Mouse (Mus musculus) limb, embryonic 15.5 days (tissue): ENCODE results near the gene Plekha5. TPM values are rescaled to one million over a fixed set of nuclear protein-coding genes. Genes with fewer than 3 reads are reported as not detected.
A peak's percentile ranks its signal among the peaks of the same experiment; 100 is the strongest.

Source experiments
- ATAC-seq: fragments of 200-750 bp; cut with Nextera tagmentation; 2 replicates; pipeline ENCODE4 v1.8.0; 2017; ENCODE audit warnings: low read depth, moderate TSS enrichment; ENCODE audit not compliant: insufficient number of reproducible peaks, low FRiP score, low TSS enrichment
- H3K27ac ChIP-seq: fragments of 300-500 bp; sonication (generic); 2 replicates; pipeline ENCODE4 v1.5.1; 2015; ENCODE audit warnings: moderate library complexity, mild to moderate bottlenecking, inconsistent platforms
- H3K27me3 ChIP-seq: fragments of 300-500 bp; sonication (generic); 2 replicates; pipeline ENCODE4 v1.6.1; 2015; ENCODE audit warnings: inconsistent platforms
- H3K36me3 ChIP-seq: fragments of 300-500 bp; sonication (generic); 2 replicates; pipeline ENCODE4 v1.6.1; 2015; ENCODE audit warnings: inconsistent platforms
- H3K4me1 ChIP-seq: fragments of 300-500 bp; sonication (generic); 2 replicates; pipeline ENCODE4 v1.6.1; 2015; ENCODE audit warnings: inconsistent platforms
- H3K4me2 ChIP-seq: fragments of 300-500 bp; sonication (generic); 2 replicates; pipeline ENCODE4 v1.6.1; 2015; ENCODE audit warnings: mild to moderate bottlenecking, inconsistent platforms
- H3K4me3 ChIP-seq: fragments of 300-500 bp; sonication (generic); 2 replicates; pipeline ENCODE4 v1.5.1; 2015; ENCODE audit warnings: mild to moderate bottlenecking, inconsistent platforms
- H3K9ac ChIP-seq: fragments of 300-500 bp; sonication (generic); 2 replicates; pipeline ENCODE4 v1.6.1; 2015; ENCODE audit warnings: inconsistent platforms
- H3K9me3 ChIP-seq: fragments of 300-500 bp; sonication (generic); 2 replicates; pipeline ENCODE4 v1.6.1; 2016; ENCODE audit warnings: inconsistent platforms
- whole genome bisulfite sequencing: fragments of 180-500 bp; shearing (Covaris S2); methylation state at CpG from one replicate; pipeline ENCODE4 v1.1.7; 2015; 5-methylcytosine and 5-hydroxymethylcytosine counted together
- polyA plus RNA-seq: library from polyadenylated mRNA; unstranded; fragments of >200 nt; fragmentation: Nextera tagmentation; extraction: Ambion mirVana; gene quantifications from 2 replicates; pipeline ENCODE4 v1.2.1, GENCODE M21; 2015

The Plekha5 gene
- polyA plus RNA-seq, 1 experiment from 2014 or later = 47.2 TPM

DNA sequence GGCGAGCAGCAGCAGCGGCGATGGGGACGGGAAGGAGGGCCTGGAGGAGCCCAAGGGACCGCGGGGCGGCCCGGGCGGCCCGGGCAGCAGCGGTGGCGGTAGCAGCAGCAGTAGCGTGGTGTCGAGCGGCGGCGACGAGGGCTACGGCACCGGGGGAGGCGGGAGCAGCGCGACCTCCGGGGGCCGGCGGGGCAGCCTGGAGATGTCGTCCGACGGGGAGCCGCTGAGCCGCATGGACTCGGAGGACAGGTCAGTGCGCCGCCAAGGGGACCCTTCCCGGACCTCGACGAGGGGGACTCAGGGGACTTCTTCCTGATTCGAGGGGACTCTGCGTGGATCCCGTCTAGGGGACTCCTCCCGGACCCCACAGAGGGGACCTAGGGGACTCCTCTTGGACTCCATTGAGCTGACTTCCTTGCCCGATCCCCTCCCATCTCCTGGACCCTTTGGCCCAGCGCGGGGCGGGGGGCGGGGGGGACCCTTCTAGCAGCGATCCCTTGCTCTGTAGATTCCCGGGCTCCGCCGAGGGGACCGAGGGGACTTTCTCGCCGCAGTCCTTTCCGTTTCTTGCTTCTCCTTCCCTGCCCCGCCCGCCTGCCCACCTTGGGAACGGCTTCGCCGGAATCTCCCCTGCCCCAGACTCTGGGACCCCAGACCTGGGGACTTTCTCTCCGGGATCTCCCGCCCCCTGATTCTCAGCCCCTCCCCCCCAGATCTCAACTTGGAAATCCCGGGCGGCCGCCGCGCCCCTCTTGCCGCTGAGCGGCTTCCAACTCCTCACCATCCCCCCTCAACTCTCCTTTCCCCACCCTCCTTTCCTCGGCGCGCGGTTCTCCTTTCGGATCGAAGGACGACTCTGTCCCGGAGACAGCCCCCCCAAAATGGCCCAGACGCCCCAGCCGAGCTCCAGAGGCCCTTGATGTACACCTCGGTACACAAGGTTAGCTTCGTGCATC, 200.5 kb downstream of the Plekha5 start:
- peak overlapping the region; percentile 44 for H3K4me2 ChIP-seq
- H3K4me3 ChIP-seq = peak overlapping the region; percentile 99
- WGBS = under 1% methylated on average over 76 of the region's 80 CpGs
- no peaks in the 10 kb centered on the region for H3K27me3 ChIP-seq
- no peaks in the 10 kb centered on the region for H3K36me3 ChIP-seq
- ATAC-seq = 0 out of 2 replicates have a peak, but pooled peaks have one; percentile 2
- peak overlapping the region; percentile 98 for H3K27ac ChIP-seq
- H3K9ac ChIP-seq = peak overlapping the region; percentile 96
- no peaks in the 10 kb centered on the region for H3K9me3 ChIP-seq
- peaks cover 37% of the 10 kb centered on the region for H3K4me1 ChIP-seq

DNA sequence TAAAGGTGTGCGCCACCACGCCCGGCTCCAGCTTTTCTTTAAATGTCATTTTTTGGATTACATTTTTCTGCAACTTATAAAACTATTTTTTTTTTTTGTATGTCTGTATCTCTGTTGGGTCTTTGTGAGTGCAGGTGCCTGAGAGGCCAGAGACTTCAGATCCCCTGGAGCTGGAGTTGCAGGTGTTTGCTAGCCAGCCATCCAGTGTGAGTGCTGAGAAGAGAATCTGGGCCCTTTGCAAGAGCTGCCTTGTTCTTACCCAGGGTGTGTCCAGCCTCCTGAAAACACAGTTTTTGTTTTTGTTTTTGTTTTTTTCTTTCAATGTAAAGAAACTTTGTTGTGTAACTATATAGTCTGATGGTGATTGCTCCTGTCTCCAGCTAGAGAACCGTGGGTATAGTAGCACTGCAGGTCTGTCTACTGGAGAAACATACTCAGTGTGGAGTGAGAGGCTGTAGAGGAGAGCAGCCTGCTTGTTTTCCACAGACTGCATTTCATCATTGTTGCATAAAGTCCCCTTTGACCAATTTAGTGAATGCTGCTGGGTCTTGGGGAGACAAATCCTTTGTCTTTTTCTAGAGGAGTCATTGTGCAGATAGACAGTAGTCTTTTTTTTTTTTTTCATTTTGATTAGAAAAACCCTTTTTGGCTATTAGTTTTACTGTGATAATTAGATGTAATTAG, 205.5 kb downstream of the Plekha5 start:
- H3K4me2 ChIP-seq = no peak overlapping the region
- no peaks in the 10 kb centered on the region for H3K27me3 ChIP-seq
- H3K9ac ChIP-seq = no peak overlapping the region
- H3K4me3 ChIP-seq = no peak overlapping the region
- H3K36me3 ChIP-seq = peaks cover 4% of the 10 kb centered on the region
- H3K27ac ChIP-seq = no peak overlapping the region
- H3K4me1 ChIP-seq = peaks cover 23% of the 10 kb centered on the region
- no peaks in the 10 kb centered on the region for H3K9me3 ChIP-seq
- 87% methylated on average over 4 of the region's 4 CpGs for WGBS
- ATAC-seq = no peak

DNA sequence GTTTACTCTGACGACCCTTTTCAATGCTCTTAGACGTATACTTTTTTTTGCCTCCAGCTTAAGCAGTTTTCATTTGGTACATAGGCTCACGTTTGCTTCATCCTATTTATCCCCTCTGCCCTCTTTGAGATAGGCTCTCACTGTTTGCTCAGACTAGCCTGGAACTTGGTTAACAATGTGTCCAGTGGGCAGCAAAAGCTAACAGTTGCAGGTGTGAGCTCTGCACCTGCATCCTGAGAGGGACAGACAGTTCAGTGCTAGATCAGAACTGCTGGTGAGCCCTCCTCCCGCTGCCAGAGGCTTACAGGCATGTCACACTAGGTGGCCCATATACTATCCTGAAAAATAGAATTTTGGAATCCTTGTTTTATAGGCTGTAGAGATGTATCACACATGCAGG, 206.5 kb downstream of the Plekha5 start:
- H3K27me3 ChIP-seq = no peaks in the 10 kb centered on the region
- H3K4me3 ChIP-seq = no peak overlapping the region
- H3K4me1 ChIP-seq = peaks cover 21% of the 10 kb centered on the region
- no peak overlapping the region for H3K27ac ChIP-seq
- WGBS = 63% methylated on average over 4 of the region's 4 CpGs
- H3K9me3 ChIP-seq = no peaks in the 10 kb centered on the region
- peaks cover 8% of the 10 kb centered on the region for H3K36me3 ChIP-seq
- no peak overlapping the region for H3K9ac ChIP-seq
- ATAC-seq = no peak
- H3K4me2 ChIP-seq = no peak overlapping the region

DNA sequence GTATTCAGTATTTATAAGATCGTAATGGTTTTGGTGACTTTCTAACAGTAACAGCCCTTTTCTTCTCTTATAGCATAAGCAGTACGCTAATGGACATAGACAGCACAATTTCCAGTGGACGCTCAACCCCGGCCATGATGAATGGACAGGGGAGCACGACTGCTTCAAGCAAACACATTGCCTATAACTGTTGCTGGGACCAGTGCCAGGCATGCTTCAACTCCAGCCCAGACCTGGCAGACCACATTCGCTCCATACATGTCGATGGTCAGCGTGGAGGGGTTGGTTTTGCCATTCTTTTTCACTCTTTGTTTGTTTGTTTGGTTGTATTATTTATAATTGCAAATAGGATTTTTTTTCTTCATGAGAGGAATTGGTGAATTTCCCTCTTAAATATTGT, 209.8 kb downstream of the Plekha5 start:
- H3K27ac ChIP-seq = no peak overlapping the region
- no peak overlapping the region for H3K4me2 ChIP-seq
- H3K36me3 ChIP-seq = peaks cover 34% of the 10 kb centered on the region
- peaks cover 3% of the 10 kb centered on the region; the same call in 1 of the 2 replicates for H3K4me1 ChIP-seq
- no peak for ATAC-seq
- 73% methylated on average over 8 of the region's 8 CpGs for WGBS
- no peaks in the 10 kb centered on the region for H3K9me3 ChIP-seq
- H3K27me3 ChIP-seq = no peaks in the 10 kb centered on the region
- H3K9ac ChIP-seq = no peak overlapping the region
- no peak overlapping the region for H3K4me3 ChIP-seq

DNA sequence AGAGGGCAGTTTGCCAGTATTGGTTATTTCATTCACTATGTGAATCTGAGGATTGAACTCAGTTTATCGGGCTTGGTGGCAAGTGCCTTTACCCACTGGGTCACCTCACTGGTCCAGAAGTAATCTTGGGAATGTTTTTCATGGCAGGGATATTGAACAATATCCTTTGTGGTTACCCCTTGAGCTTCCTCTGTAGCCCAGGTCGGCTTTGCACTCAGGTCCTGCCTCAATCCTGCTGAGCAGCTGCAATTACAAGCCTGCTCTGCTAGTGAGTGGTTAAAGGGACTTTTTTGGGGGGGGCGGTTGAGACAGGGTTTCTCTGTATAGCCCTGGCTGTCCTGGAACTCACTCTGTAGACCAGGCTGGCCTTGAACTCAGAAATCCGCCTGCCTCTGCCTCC, 212.4 kb downstream of the Plekha5 start:
- no peak overlapping the region for H3K4me2 ChIP-seq
- H3K27ac ChIP-seq = no peak overlapping the region
- no peak overlapping the region for H3K9ac ChIP-seq
- H3K36me3 ChIP-seq = peaks cover 57% of the 10 kb centered on the region
- no peaks in the 10 kb centered on the region for H3K9me3 ChIP-seq
- H3K4me1 ChIP-seq = no peaks in the 10 kb centered on the region
- WGBS = 85% methylated on average over 4 of the region's 4 CpGs
- H3K27me3 ChIP-seq = no peaks in the 10 kb centered on the region
- no peak for ATAC-seq
- no peak overlapping the region for H3K4me3 ChIP-seq

DNA sequence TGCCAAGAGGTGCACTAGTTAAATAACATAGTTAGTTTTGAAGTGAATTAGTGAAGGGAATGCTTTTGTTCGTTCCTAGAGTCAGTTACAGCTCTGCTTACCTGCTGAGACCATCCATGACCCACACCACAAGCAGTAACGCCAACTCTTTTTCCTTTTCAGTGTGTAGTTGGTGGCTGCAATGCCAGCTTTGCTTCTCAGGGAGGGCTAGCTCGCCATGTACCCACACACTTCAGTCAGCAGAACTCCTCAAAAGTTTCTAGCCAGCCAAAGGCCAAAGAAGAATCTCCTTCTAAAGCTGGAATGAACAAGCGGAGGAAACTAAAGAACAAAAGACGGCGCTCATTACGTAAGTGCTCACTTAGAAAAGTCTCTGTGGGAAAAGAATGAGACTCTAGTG, 218.2 kb downstream of the Plekha5 start:
- Histone ChIP-seq H3K4me3 (no peak overlapping the region), H3K4me1 (no peaks in the 10 kb centered on the region), H3K36me3 (peaks cover 76% of the 10 kb centered on the region), H3K9ac (no peak overlapping the region), H3K9me3 (no peaks in the 10 kb centered on the region), H3K4me2 (no peak overlapping the region), H3K27me3 (no peaks in the 10 kb centered on the region), H3K27ac (no peak overlapping the region)
- WGBS = 89% methylated on average over 7 of the region's 7 CpGs
- ATAC-seq = no peak

DNA sequence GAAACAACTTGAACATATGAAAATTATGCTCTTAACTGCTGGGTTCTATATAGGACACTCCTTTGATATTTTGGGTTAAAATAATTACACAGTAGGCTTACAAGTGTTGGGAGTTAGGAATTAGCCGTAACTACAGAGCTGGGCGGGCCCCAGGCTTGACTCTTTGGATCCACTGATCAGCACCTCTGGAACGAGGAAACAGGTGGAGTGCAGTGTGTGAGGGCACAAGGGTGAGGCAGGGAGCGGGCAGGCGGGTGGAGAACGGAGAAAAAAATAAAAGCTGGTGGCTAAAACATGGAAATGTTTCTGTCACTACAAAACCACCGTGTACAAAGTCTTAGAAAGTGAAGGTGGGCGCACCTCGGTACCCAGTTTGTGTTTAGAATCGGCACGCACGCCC, 218.8 kb downstream of the Plekha5 start:
- ATAC-seq = no peak
- 88% methylated on average over 12 of the region's 12 CpGs for WGBS
- no peak overlapping the region for H3K9ac ChIP-seq
- no peak overlapping the region for H3K4me3 ChIP-seq
- no peaks in the 10 kb centered on the region for H3K4me1 ChIP-seq
- no peaks in the 10 kb centered on the region for H3K27me3 ChIP-seq
- H3K4me2 ChIP-seq = no peak overlapping the region
- no peaks in the 10 kb centered on the region for H3K9me3 ChIP-seq
- H3K36me3 ChIP-seq = peaks cover 76% of the 10 kb centered on the region
- no peak overlapping the region for H3K27ac ChIP-seq

DNA sequence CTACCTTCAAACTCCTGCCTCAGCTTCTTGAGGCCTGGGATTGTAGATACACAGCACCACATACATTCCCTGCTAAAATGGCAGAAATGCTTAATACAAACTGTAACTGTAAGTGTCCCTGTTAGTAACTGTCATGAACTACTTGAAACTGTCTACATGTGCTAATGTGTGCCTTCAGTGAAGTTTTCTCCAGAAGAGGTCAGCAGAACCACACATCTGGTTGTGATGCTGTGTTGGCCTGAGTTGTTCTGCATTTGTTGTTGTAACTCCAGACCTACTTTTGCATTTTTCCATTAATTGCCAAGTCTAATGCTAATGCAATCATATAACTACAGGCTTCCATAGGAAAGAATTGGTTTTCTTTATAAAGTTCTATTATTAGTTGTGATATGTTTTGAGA, 222.1 kb downstream of the Plekha5 start:
- Histone ChIP-seq H3K4me1 (no peaks in the 10 kb centered on the region), H3K9me3 (no peaks in the 10 kb centered on the region), H3K4me3 (no peak overlapping the region), H3K36me3 (peaks cover 68% of the 10 kb centered on the region), H3K27me3 (no peaks in the 10 kb centered on the region), H3K9ac (no peak overlapping the region), H3K4me2 (no peak overlapping the region), H3K27ac (no peak overlapping the region)
- ATAC-seq = no peak

Other genes starting within 250 kb of the Plekha5 start
- gene Aebp2, start 198.6 kb downstream of the Plekha5 start, polyA plus RNA-seq = 14.4 and 17.1 TPM in 2 replicates